Mouse (Mus musculus) embryonic fibroblast, embryonic 13.5 days (primary cell): ENCODE data around the gene Ube2d1. TPM values are rescaled to one million over a fixed set of nuclear protein-coding genes. Genes with fewer than 3 reads are reported as not detected.

Source experiments
- H3K27ac ChIP-seq: 2 replicates; pipeline ENCODE4 v1.5.1; 2012; ENCODE audit warnings: low read length, control low read depth, inconsistent platforms; ENCODE audit not compliant: insufficient read depth
- H3K4me1 ChIP-seq: 2 replicates; pipeline ENCODE4 v1.6.1; 2011; ENCODE audit warnings: low read length; ENCODE audit not compliant: control insufficient read depth, insufficient read depth
- H3K4me3 ChIP-seq: 2 replicates; pipeline ENCODE4 v1.5.1; 2011; ENCODE audit warnings: mild to moderate bottlenecking, control low read depth, low read length; ENCODE audit not compliant: insufficient read depth
- CTCF ChIP-seq: IDR thresholded peaks from 2 replicates; pipeline ENCODE4 v1.5.1; 2011; ENCODE audit warnings: mild to moderate bottlenecking, control low read depth, low read length, moderate library complexity, borderline replicate concordance; ENCODE audit not compliant: insufficient read depth
- POLR2A ChIP-seq: IDR thresholded peaks from 2 replicates; pipeline ENCODE4 v1.6.1; 2011; ENCODE audit warnings: low read depth, mild to moderate bottlenecking, control low read depth, low read length, moderate library complexity
- polyA plus RNA-seq: library from polyadenylated mRNA; stranded (reverse); fragments of >200 nt; gene quantifications from 2 replicates; pipeline ENCODE4 v1.2.4, GENCODE M21; 2011; ENCODE audit warnings: low read depth; ENCODE audit not compliant: missing spikeins, insufficient read length

Gene Ube2d1
- polyA plus RNA-seq, 1 experiment, result 61.8 TPM

- H3K4me3 ChIP-seq, result no peak overlapping the region
- no peaks in the 10 kb centered on the region for H3K4me1 ChIP-seq
- TF ChIP-seq CTCF (no peak), POLR2A (no peak)
- no peak overlapping the region for H3K27ac ChIP-seq
Observed at GRCm38 (mm10) chr10:71293245-71293644, 8.2 kb upstream of the Ube2d1 start.

DNA sequence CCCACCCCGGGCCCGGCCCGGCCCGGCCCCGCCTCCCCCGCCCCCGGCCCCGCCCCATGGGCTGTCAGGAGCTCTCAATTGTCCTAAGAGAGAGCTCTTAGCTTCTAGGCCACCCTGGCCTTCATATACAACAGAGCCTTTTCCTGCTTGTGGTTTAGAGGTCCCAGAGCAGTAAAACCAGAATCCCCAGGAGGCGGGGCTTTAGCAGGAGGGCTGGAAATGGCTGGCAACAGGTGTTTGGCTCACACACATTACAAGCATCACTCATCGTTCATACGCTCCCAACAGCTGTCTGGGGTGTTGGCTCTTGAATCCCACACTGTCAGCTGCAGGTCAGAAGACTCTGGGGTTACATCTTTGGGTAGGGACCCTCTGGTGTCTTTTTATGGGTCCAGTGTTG, 7.2 kb upstream of the Ube2d1 start:
- Histone ChIP-seq H3K4me1 (no peaks in the 10 kb centered on the region), H3K27ac (no peak overlapping the region), H3K4me3 (no peak overlapping the region)
- TF ChIP-seq POLR2A (no peak), CTCF (no peak)

DNA sequence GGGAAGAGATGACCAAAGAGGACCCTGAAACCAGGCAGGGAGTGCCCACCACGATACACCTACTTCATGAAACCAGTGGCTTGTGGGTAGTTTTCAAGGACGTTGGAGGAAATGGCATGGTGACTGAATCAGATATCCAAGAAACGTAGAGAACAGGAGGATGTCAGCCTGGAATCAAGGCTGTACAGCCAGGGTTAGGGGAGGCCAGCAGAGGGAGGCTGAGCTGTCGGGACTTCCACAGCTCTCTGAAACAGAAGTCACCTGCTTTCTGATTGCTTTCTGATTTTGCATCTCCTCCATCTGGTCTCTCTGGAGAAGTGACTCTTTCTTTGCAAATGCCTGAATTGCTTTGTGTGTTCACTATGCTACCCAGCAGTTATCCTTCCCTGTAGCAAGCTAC, 6.7 kb upstream of the Ube2d1 start:
- Histone ChIP-seq H3K27ac (no peak overlapping the region), H3K4me3 (no peak overlapping the region), H3K4me1 (no peaks in the 10 kb centered on the region)
- TF ChIP-seq CTCF (no peak), POLR2A (no peak)

DNA sequence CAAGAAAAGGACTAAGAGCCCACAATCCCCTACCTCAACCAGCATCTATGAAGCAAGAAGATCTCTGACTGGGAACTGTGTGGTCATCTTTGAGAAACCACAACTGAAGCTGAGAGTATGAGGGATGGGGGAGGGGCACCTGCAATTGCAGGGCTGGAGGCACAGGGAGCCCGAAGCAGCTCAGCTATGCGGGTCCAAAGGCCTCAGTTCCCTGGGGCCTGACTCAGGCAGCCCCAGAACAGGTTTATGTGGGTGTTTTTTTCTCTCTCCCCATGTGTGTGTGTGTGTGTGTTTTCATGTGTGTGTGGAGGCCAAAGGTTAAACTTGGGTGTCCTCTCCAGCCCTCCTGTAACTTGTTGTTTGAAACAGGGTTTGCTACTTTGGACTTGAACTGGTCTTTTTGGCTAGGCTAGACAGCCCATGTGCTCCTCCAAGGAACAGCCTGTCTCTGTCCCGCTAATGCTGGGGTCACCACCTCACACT, 6.2 kb upstream of the Ube2d1 start:
- H3K4me3 ChIP-seq, result no peak overlapping the region
- TF ChIP-seq POLR2A, result no peak
- TF ChIP-seq CTCF, result no peak
- H3K4me1 ChIP-seq, result no peaks in the 10 kb centered on the region
- no peak overlapping the region for H3K27ac ChIP-seq

DNA sequence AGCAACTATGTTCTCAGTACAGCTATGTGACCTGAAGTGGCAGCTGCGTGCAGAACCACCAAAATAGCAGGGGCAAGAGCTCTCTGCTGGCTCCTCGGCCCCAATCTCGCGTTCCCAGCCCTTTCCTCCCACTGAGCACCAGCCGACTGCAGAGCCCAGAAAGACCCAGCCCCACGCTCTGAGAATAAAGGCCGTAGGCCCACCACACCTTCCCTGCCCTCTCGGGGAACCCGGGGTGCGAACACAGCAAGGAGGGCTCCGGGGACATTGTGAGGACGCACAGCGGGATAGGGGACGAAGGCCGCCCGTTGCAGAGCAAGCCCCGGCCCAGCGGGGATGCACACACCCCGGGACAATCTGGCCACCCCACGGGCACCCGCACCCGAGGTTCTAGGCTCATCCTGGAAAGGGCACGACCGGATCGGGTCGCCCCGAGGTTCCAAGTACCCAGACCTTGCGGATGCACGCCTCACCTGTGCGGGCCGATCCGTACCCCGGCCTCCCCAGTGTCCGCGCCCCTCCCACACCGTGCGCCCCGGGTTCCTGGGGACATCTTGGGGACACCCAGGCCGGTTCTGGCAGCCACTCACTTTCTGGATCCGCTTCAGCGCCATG, 444 bp downstream of the Ube2d1 start:
- Histone ChIP-seq H3K27ac (no peak overlapping the region), H3K4me3 (peak overlapping the region; percentile 81), H3K4me1 (no peaks in the 10 kb centered on the region)
- TF ChIP-seq CTCF, result no peak
- no peak for TF ChIP-seq POLR2A

DNA sequence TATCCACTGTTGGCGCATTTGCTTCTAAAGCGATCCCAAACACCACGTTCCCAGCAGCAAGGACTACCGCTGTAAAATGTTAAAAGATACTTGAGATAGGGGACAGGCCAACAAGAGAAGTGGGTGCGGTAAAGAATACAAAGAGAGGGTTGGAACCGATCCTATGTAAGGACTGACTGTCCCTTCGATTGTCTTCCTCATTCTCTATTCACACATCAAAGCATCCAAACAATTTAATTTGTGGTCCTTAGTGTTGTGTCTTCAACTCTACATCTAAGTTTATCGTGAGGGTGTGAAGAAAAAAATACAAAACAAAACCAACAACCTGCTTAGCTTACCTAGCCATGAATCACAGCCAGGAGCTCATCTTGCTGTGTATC, 941 bp downstream of the Ube2d1 start:
- TF ChIP-seq POLR2A (no peak), CTCF (no peak)
- no peak overlapping the region for H3K27ac ChIP-seq
- no peaks in the 10 kb centered on the region for H3K4me1 ChIP-seq
- peak overlapping the region; percentile 81 for H3K4me3 ChIP-seq

DNA sequence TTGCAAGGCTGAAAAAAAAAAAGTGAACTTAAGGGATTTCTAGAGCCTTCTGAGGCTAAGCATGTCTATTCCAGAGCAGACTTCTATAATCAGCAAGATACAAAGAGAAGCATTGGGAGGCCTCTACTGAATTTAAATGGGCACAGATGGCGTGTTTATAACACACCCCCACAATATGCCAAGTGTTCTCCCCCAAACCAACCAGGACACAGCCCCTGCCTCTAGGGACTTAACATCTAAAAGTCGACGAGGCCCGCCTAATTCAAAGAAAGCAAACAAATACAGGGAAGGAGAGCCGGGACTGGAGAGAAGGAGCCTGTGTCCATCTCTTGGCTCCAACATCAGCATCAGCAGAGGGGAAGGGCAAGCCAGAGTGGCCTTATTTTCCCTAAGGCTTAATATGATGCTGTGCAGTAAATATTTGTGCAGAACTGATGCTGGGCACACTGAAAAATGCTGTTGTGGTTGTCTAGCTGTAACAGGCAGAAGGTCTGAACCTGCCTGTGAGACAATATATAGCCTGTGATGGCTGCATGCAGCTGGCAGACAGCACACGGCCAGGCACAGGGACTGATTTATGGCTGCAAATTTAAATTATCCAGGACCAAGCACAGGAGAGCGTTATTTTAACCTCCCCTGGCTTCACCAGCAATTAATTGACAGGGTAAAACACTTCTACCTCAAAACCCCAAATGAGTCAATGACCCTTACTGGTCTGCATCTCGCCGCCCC, 11.9 kb downstream of the Ube2d1 start:
- TF ChIP-seq POLR2A, result no peak
- TF ChIP-seq CTCF, result no peak
- H3K4me3 ChIP-seq, result no peak overlapping the region

GRCm38 (mm10) chr10:71267973-71268372, 17.1 kb downstream of the Ube2d1 start:
- no peak for TF ChIP-seq POLR2A
- TF ChIP-seq CTCF, result no peak
- Histone ChIP-seq H3K4me3 (no peak overlapping the region), H3K4me1 (no peaks in the 10 kb centered on the region), H3K27ac (no peak overlapping the region)

More for the DNA sequence above, 11.9 kb downstream of the Ube2d1 start:
- no peaks in the 10 kb centered on the region for H3K4me1 ChIP-seq
- no peak overlapping the region for H3K27ac ChIP-seq

DNA sequence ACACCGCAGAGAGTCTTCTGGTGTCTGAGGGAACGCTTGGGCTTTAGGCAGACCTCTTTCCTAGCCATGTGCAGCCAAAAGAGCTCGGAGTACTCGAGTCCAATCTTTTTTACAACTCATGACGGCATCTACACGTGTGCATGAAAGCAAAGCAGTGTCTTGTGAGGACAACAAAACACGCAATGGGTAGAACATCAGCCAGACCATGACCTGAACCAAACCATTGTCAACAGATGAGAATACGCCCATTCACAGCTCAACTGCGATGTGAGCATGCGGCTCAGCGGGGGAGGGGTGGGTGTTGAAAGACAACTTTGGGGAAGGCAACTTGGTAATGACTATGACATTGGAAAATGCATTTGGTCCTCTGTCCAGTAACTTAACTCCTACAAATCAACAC, 17.6 kb downstream of the Ube2d1 start:
- TF ChIP-seq POLR2A (no peak), CTCF (no peak)
- Histone ChIP-seq H3K27ac (no peak overlapping the region), H3K4me1 (no peaks in the 10 kb centered on the region), H3K4me3 (no peak overlapping the region)

- H3K4me1 ChIP-seq, result 0 out of 2 replicates have a peak, but pooled peaks cover 2% of the 10 kb centered on the region
- H3K4me3 ChIP-seq, result no peak overlapping the region
- H3K27ac ChIP-seq, result no peak overlapping the region
- TF ChIP-seq CTCF (no peak), POLR2A (no peak)
Observed at GRCm38 (mm10) chr10:71265067-71265466, 20.0 kb downstream of the Ube2d1 start.

GRCm38 (mm10) chr10:71261637-71262036, 23.4 kb downstream of the Ube2d1 start:
- Histone ChIP-seq H3K4me1 (0 out of 2 replicates have a peak, but pooled peaks cover 2% of the 10 kb centered on the region), H3K4me3 (no peak overlapping the region), H3K27ac (no peak overlapping the region)
- TF ChIP-seq POLR2A (no peak), CTCF (no peak)
